Mouse (Mus musculus) testis, postnatal 14 days (tissue): ENCODE measurements at regions not wholly inside any gene's neighbourhood (a gene's known extent, or its start where the extent isn't known, plus 50 kb on each side); places are given as distances from the start of the nearest gene placed in this dataset.

Experiments used
- DNase-seq: peaks from one replicate; pipeline ENCODE4 v3.0.0; 2021; ENCODE audit warnings: low spot score

DNA sequence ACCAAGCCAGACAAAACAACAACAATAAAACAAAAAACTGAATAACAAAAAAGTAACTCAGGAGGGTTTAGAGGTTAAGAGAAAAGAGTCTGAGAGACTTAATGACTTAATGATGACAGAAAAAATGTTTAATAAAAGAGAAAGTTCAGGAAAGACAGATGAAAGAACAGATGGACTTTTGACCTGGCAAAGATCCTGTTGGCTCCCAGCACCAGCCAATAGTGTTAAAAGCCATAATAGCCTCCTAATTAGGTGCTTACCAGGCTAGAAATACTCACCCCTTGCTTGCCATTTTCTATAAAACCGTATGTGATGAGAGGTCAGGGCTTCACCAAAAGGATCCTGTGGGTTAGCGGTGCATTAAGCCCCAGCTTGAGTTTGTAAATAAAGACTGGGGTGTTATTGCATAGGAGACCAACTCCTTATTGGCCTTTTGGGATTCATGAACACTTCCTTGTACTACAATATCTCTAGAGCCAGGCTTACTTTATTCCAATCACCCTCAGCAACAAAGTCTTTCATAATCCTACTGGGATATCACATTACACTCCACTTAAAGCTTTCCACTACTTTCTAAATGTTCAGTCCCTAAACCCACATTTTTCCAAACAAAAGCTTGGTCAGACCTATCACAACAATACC, 282.1 kb upstream of the Rasa1 start:
- no peak for DNase-seq

DNA sequence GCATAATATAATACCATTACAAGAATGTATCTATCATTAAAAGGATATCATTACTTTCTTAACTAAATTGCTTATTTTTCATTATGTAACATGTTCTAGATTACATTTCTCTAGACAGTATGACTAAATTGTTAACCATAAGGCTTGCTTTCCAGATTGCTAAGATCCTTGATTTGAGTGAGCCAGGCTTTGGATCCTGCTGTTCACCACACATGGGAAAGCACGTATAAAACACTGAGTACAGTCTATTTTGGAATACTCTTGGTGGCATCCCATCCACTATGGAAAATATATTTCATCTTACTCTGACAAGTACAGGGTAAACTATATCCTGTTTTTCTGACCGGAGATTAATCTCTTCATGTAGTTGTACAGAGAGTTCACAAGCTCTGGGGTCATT, 268.9 kb upstream of the Rasa1 start:
- DNase-seq, result no peak

DNA sequence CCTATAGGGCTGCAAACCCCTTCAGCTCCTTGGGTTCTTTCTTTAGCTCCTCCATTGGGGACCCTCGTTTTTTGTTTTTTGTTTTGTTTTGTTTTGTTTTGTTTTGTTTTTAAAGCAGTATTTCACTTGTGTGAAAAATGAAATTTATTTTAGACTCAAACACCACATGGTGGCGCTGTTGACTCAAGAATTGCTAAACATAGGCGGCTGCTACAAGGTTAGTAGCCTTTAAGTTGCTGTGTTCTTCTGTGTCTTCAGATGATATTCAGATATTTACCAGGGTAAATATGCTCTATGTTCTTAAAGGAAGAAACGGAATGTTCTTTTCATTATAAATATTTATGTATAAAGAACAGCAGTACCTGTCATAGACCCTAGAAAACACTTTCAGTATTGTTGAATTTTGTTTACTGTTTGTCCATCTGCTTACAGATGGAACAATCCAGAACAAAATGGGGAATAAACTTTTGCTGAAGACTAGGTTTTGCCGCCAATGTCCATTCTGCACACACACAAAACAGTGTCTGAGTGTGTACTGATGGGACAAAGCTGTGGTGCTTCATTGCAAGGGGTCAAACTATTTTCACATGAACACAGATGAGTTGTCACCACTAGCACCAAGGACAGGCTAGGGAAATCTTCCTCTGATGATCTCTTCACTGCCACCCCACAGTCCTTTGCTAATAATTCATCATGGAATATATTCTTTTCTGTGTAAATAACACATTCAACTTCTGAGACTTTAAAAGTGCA, 267.3 kb upstream of the Rasa1 start:
- peak; percentile 6 for DNase-seq

DNA sequence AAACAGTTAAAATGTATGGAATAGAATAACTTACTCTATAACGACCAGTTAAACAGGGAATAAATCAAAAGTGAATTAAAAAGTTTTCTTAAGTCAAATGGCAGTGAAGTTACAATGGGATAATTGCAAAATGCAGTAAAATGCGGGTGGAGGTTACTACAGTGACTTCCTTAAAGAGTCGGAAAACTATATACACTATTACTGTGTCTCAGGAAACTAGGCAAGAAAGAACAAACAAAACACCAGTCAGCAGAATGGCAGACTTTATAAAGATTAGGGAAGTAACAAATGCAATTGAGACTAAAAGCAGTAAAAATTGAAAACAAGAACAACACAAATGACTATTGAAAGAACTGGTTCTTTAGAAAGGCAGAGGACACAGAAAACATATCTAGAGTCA, 264.1 kb upstream of the Rasa1 start:
- DNase-seq, result no peak

DNA sequence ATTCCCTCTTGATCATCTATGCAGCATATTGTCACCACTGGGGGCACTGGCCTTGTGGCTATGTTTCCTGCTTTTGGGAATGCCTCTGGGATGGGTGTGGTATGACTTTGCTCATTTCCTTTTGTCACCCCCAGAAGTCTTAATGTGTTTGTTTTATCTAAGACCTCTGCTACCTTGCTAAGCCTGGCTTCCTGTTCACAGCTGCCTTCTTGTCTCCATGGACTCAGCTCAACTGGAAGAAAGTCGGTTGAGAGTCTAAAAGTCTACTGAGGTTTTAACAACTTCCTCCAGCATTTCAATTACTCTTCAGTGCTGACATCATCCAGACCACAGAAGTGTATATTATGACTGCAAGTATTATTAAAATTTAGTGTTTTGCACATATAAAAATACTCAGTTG, 220.7 kb upstream of the Rasa1 start:
- no peak for DNase-seq

DNA sequence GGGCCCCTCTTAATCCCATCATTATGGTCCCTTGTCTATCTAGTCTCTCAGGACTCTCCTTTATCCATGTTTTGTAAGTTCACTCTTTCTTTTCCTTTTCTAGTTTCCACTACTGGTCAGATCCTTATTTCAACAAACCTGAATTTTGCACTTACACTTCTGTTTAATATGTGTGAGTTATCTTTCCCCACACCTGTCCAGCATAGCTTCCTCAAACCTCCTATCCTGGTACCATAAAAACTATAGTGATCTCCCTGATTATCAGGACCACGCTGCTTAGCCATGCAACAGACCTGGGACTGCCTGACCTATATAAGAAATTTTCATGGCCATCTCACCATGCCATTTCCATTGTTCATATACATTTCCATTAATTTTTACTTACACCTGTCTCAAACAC, 219.6 kb upstream of the Rasa1 start:
- no peak for DNase-seq

DNA sequence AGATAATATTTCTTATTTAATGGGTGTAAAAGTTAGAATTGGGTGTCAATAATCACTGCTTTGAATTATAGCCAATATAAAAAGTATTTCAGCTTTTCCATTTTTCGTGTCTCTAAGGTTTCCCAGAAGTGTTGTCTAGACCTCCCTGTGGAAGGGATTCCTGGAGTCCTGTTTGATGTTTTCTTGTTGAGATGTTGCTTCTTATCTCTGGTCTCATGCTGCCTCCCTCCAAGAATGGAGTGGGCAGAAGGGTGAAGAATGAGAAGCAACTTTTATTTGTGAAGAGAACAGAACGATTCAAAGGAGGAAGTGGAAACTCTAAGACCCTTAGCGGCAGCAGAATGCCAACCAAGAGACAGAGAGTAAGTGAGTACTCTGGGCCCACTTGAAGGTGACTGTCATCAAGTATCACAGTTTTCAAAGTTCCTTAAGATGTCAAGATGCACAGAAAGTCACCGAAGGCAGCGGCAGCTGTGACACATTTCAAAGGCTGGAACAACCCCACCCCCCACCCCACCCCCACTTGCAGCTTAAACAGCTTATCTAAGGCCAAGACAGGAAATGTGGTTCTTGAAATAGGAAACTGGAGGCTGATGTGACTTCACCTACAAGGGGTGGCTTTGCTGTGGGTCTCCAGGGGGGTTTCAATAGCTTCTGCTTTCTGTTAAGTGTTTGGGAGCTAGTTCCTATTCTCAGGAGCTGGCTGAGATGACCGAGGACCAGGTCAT, 218.6 kb upstream of the Rasa1 start:
- no peak for DNase-seq

DNA sequence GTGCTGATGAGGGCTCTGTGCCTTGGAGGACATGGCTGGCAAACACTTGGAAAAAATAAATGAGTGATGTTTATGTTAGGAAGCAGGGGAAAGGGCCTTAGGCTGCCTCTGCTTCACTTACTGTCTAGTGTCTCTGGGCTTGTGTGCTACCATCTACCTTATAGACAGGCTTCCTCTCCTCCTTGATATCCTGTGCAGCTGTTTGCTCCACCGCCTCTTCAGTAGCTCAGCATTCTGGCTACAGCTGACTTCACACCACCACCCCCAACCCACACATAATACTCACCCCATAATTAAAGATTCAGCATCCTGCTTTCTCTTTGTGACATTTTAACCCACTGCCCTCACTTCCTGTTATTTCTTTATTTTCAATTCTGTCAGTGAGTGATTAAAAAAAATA, 217.9 kb upstream of the Rasa1 start:
- no peak for DNase-seq

DNA sequence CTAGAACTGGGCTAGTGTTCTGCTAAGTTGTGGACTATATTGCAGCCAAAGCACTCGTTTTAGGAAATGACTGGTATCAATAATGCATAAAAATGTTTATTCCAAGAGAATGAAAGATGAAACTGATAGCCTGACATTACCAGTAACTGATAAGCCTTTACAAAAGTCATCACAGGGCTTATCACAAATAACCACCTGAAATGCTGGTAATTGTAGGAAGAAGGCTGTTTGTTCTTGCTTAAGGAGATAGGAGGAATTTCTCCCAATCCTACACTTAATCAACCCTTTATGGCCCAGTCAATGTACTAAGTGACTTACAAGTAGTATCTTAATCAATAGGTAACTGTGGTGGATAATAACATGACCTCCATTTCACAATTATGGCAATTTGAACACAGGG, 217.1 kb upstream of the Rasa1 start:
- no peak for DNase-seq

DNA sequence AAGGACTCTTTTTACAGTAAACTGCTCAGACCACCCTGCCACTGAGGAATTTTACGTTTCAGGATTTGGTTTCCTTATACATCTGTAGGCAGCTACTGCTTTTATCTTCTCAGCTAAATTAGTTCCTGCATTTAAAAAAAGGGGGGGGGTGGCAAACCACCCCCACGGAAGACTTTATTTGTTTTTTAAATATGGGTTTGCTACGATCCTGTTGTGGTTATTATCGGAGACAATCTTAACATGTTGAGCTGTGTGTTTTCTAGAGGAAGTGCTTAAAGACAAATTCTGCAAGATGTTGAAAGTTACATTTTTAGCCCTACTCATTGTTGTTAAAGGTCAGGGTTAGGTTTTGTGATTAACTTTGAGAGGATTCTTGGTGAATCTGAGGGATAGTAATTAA, 216.1 kb upstream of the Rasa1 start:
- DNase-seq, result no peak

DNA sequence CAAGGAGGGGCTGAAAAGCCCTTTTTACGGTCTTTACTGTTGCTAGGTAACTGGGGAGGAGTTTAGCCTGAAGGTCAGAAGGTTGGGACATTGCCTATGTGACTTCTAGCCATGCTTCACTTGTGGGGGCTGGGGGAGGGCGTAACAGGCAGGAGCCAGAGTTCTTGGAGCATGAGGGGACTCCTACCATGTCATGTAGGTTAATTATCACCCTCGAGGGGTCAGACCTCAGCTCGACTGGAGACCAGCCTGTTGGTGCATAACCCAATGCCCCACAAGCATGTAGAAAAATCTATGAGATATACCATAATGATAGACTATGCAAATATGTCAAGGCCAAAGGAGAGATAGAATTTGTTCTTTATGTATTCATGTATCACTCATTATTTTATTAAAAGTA, 215.1 kb upstream of the Rasa1 start:
- no peak for DNase-seq

DNA sequence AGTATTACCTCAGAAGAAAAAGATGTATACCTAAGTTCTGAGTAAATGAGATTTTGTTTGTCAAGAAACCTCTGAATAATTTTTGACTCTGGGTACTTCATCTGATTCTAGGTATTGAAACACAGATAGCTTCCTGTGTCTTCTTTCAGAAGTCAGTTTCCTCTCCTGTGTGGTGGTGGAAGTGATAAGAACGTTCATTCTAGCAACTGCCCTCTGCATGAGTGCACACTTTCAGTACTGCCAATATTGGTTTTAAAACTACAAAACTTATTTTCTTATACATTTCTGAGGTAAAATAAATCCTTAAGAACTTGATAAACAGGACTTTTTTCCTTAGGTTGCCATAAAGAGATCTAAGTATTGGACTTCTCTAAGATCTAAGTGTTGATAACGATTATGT, 209.8 kb upstream of the Rasa1 start:
- no peak for DNase-seq

DNA sequence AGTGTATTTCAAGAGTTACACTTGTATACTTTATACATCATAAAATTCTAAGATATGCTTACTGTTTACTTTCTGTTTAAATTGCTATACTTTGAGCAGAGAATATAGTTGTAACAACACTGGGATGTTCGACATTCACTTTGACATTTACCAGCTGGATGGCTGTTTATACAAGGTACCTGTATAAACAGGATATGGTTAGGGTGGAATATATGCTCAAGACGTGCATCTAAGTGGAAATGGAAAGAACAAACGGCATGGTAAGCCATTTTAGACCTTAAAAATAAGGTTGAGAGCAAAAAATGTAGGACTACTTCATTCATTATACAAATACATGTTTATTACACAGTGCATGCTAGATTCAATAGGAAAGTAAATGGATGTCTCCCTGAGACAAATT, 195.9 kb upstream of the Rasa1 start:
- no peak for DNase-seq

DNA sequence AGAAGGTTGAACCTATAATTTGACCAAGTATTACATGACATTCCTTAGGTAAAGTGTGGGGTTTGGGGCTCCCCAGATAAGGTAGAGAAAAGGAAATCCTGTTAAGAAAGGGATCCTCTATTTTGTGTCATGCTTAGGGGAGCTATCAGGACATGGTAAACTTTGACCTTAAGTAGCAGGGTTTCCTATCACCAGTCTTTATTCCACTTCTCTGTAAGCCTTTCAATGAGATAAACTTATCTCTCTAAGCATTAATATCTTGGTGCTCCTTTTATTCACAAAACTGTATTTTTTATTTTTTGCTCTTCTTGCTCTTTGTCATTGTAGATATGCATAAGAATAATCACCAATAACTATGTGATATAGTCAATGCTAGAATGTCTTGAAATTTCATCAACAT, 194.4 kb upstream of the Rasa1 start:
- no peak for DNase-seq

DNA sequence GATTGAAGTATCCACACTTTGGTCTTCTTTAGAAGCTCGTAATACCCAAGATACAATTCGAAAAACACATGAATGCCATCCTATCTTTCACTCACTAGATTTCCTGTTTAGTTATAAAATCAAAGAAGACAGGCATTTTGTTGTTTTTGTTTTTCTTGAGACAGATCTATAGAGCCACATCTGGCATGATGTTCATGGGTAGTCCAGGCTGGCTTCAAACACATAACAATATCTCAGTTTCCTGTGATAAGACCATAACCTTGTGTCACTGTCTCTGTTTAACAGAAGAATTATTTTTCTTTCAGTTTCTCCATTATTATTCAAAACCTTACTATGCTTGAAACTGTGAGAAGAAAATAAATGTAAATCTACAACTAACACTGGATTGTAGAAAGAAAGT, 190.5 kb upstream of the Rasa1 start:
- no peak for DNase-seq

DNA sequence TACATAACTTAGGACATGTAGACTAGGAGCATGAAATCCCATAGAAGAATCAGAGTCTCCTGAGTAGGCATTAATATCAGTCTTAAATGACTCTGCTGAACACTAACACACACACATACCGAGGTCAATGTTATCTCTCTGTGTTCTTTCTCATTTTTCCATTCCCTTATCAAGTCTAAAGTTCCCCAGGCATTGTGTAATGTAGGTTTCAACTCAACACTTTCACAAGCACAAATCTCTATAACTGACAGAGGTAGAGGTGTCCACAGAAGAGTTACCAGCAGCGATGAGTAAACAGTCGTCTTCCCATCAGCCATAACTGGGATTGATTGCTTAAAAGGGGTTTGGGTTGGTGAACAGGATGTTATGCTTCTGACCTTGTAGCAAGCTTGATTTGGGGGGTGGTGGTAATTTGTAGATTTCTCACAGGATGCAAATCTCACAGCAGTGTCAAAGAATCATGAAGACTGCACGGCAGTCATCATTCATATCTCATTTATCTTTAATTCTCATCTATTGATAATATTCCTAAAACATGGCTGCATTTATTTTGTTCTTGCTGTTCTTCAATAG, 187.4 kb upstream of the Rasa1 start:
- no peak for DNase-seq

DNA sequence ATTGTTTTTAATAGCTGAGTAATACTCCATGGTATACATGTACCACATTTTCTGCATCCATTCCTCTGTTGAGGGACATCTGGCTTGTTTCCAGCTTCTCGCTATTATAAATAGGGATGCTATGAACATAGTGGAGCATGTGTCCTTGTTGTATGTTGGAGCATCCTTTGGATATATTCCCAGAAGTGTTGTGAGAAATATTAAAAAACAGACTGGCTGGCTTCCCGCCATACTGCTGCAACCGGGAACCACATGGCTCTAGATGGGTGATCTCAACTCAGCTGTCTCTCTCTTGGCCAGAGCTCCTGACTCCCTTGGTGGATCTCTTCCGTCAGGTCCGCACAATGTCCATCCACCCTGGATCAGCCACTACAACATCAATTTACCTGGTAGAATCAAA, 182.4 kb upstream of the Rasa1 start:
- no peak for DNase-seq

DNA sequence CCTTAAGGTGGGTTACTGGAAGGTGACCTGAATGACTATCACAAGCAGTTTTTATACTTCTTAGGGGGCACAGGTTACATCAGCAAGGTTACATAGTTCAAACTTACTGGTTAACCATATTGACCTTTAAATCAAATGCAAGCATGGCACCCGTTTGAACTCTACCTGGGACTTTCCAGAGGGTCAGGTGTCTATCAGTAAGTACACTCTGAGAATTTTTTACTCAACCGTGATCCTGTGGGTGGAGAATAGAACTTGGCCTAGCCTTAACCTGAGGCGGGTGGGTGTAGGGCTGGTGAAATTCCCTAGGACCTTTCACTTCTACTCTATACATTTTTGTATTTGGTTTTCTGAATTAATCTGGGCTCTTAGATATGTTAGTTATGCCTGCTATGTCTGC, 170.5 kb upstream of the Rasa1 start:
- no peak for DNase-seq

DNA sequence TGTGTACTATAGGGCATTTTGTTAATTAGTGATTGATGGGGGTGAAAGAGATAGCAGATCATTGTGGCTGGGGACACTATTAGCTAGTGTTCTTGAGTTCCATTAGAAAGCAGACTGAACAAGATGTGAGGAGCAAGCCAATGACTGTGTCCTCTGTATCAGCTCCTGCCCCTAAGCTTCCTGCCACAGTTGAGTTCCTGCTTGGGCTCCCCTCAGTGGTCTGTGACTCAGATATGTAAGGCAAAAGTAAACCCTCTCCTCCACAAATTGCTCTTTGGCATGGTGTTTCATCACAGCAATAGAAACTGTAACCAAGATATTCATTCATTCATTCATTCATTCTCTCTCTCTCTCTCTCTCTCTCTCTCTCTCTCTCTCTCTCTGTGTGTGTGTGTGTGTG, 169.7 kb upstream of the Rasa1 start:
- DNase-seq, result no peak

DNA sequence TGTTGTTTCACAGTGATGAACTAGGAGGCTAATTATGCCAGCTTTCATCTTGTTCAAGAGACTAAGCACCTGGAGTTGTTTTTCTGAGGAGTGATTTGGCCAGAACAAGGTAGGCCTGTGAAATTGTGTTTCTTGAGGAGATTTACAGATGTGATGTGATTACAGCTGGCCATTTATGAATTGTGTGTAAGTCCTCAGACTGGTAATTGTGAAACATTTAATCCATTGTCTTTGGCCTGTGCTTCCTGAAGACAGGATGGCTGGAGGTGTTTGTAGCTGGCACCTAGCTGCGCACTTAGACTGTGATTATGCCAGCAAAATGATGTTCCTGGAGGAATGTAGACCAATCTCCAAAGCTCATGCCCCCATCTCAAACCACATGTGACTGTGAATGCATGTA, 150.7 kb upstream of the Rasa1 start:
- no peak for DNase-seq

DNA sequence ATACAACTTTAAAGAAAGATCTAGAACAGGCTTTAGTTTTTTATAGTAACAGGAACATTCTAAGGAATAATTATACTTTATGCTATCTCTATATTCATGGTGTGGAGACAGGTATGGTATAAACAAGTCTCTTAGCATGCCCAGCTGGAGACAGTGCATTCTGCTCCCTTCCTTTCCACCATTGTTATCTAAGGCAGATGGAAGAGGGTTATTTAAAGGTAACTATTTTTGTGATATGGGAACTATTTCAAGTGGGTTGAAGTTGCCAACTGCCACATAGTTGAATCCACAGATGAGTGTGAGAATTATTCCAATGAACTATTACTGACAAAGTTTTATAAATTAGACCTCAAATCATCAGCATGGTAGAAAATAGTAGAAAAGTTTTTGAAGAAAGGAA, 148.9 kb upstream of the Rasa1 start:
- no peak for DNase-seq

DNA sequence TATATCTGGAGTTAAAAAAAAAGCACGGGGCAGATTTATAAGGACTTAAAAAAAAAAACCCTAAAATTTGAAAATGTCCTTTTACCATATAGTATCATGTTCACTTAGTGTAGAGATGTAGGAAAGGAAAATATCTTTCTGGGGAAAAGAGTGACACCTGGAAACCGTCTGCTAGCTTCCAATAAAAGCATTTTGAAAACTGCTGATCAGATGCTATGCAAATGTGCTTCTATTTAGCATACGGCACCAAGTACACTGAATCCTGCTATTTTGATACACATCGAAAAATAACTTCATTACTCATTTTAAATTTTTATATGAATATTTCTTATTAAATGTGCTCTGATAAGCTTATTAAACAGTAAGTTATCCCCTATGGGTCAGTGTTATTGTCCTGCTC, 148.1 kb upstream of the Rasa1 start:
- DNase-seq, result no peak

DNA sequence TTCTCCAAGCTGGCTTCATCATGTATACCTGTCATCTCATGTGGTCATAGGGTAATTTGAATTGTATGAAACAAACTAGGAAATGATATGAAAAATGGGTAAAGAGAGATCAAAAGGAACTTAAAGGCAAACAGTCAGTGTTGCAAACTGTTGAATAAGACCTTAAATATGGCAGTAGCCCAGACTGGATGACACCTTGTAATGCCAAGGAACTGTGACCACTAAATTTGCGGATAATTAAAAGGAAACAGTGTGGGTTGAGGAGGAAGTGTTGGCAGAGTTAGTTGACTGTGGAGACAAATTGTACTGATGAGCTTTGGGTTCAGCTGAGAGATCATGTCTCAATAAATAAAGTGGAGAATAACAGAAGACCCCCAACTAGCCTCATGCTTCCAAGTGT, 147.3 kb upstream of the Rasa1 start:
- DNase-seq, result no peak
